Mouse (Mus musculus) layer of hippocampus, postnatal 10 days (tissue): Measurements from ENCODE around the gene Topors. TPM values are rescaled to one million over a fixed set of nuclear protein-coding genes. Genes with fewer than 3 reads are reported as not detected.

Experiments used
- DNase-seq, 2 experiments: peaks; one replicate each; pipeline ENCODE4 v3.0.0; 2021; ENCODE audit warnings: low spot score in 2 of 2
- total RNA-seq, 2 experiments: library from RNA; stranded (reverse); gene quantifications; 2 replicates each; pipeline ENCODE4 v1.2.3; 2021

Topors gene
- total RNA-seq, 2 experiments from 2014 or later: 17.5 to 20.1 TPM

DNA sequence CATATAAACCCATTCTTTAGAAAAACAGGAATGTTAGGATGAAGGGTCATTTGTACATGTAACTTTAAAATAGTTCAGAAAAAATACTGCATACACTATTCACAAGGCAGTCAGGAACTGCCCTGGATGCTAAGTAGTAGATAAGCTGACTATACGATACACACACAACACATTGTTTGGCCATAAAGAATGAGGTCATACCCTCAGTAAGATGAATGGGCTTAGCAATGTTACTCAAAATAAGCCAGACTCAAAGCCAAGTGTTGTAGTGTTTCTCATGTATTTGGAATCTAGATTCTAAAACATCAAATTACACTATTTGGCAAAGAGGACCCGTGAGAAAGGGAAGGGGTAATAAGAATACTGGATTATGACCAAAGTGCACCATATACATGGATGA lies 15.9 kb downstream of the Topors start:
- DNase-seq: no peak

- DNase-seq: no peak
Observed at GRCm38 (mm10) chr4:40250984-40251383, 18.7 kb downstream of the Topors start.

- no peak for DNase-seq
Observed at GRCm38 (mm10) chr4:40244035-40244434, 25.6 kb downstream of the Topors start.

- DNase-seq: no peak
Observed at GRCm38 (mm10) chr4:40243006-40243405, 26.6 kb downstream of the Topors start.

DNA sequence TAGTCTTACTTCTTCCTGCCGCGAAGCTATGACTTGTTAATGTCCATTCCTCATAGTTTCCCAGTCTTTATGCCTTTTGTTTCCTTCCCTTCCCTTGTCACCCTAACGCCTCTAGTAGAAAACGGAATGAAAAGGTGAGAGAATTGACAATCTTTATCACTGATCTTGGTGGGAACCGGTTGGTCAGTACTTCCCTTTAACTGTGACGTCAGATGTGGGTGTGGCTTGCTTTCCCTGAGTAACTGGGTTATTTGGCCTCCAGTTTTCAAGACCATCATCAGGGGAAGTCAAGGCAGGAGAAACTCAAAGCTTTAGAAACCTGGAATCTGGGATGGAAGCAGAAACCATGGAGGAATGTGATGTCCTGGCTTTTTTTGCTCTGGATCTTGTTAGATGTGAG lies 27.7 kb downstream of the Topors start:
- DNase-seq: no peak

DNA sequence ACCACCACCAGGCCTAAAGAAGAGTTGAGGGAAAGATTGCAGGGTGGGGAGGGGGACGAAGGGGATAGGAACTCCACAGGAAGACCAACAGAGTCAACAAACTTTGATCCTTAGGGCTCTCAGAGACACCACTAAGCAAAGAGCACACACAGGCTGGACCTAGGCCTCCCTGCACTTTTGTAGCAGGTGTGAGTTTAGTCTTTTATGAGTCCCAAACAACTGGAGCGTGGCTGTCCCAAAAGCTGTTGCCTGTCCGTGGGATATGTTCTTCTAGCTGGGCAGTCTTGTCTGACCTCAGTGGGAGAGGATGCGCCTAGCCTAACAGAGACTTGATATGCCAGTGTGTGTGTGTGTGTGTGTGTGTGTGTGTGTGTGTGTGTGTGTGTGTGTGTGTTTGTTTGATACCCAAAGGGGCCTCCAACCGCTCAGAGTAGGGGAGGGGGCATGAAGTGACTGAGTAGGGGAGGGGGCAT lies 29.3 kb downstream of the Topors start:
- no peak for DNase-seq

DNA sequence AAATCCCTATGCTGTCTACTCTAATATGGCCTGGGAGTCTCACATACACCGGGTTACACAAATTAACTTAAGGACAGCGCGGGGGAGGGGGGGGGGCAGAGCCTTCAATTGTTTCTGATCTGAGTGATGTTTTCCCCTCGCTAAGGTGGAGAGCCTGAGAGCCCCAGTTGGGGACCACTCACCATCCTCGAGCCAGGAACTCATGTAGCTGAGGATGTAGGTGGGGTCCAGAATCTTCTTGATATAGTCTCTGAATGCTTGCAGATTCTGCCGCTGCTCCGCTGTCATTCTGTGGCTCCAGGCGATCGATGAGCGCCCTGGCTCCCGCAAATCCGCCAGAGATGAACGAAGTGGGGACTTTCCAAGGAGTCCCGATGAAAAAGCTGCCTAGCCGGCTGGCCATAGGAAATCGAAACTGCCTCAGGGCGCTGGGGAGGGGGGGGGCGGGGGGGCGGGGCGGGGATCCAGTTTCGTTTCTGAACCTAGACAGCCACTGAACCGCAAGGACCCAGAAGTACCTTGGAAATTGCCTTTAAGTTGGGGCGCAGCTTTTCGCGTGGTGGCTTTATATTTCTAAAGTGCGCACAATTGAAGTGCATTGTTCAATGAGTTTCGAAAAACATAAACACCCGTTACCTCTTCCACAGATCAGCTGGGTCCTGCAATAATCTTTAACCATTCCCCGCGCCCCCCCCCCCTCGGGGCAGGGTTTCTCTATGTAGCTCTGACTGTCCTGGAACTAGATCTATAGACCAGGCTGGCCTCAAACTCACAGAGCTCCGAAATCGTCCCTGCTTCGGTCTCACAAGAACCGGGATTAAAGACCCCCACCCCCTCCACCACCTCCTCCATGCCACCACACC lies 30.0 kb downstream of the Topors start, which contains the start of gene Ddx58:
TSS of gene Ddx58 (minus strand) at position 420 of the 863 bp plus-strand sequence.
- DNase-seq: peak; percentile 17 to 25

- DNase-seq: peak; percentile 15 to 35
Observed at GRCm38 (mm10) chr4:40238483-40239408, 30.9 kb downstream of the Topors start.

DNA sequence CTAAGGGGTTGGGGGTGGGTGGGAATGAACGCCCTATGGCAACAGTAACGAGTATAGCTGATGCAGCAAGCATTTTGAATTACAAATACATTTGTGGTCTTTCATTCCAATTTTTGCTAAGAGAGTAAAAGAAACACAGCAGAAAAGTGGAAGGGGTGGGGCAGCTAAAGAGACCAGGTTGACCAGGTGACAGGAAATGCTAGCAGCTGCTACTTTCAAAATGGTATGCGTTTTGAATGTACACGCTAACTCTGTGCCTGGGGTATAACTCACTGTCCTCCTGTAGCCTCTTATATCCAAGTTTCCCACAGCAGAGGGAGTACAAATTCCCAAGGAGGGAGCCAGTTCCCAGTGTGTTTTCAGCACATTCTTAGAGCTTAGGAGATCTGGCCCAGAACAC lies 32.8 kb downstream of the Topors start:
- no peak for DNase-seq

- DNase-seq: no peak
Observed at GRCm38 (mm10) chr4:40234256-40234655, 35.4 kb downstream of the Topors start.

GRCm38 (mm10) chr4:40233062-40233664 lies 36.5 kb downstream of the Topors start:
- DNase-seq: no peak

DNA sequence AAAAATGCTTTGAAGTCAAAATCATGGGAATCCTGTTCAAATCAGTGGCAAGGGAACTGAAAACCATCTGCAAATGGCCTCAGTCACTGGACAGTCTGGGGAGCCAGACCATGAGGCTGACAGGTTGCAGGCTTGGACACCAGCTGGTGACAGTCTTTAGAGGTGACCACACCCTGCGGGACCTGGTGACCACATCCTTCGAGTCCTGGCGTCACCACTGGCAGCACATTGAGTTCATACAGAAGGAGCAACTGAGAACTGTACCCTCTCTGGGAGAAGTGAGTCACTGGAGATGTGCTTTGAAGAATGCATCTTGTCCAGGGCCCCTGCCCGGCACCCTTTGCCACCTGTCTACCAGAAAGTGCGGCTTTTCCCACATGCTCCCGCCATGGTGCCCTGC lies 39.9 kb downstream of the Topors start:
- no peak for DNase-seq

DNA sequence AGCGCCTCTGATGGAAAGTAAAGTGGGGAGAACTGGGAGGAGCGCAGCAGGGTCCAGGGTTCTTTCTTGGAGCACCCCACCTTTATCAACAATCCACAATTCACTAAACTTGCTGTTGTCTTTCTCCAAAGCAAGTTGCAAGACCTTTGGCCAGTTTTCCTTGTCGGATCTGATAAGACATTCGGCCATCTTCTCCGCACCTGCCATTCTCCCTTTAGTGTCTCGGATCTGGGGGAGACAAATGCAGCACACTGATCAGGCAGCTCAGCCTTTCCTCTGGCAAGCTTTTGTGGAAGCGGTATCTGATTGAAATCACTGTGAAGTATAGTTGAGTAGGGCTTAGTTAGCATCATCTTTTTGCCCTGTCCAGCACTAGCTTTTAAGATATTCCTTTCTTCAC lies 41.8 kb downstream of the Topors start:
- DNase-seq: no peak

DNA sequence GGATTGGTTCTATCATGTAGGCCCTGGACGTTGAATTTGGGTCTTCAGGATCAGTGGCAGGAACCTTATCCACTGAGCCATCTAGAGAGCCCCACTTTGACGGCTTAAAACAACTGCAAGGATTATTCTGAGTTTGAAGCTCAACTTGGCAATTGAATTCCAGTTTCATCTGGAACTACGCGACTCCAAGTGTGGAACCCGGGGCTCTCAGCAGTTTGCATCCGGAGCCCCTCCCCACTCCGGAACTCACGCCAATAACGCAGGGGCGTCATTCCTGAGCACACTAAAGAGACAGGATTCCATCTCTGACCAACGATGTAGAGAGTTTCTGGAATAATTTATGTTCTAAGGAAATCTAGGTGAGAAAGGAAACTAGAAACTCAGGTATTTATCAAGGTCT lies 42.5 kb downstream of the Topors start:
- no peak for DNase-seq

DNA sequence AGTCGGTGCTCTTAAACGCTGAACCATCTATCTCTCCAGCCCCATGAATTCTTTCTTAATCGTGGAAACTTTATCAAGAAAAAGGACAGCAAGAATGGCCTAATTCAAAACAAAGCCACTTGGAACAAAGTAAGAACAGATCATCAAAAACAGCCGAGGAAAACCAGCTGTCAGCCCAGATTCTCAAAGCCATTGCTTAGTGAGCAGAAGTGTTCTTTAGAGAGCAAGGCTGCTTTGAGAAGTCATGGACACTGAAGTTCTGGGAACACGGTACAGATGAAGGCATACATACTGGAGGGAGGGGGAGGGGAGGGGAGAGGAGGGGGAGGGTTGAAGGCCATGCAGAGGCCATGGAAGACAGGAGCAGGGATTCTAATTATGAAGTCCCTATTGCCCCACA lies 43.6 kb downstream of the Topors start:
- DNase-seq: no peak

DNA sequence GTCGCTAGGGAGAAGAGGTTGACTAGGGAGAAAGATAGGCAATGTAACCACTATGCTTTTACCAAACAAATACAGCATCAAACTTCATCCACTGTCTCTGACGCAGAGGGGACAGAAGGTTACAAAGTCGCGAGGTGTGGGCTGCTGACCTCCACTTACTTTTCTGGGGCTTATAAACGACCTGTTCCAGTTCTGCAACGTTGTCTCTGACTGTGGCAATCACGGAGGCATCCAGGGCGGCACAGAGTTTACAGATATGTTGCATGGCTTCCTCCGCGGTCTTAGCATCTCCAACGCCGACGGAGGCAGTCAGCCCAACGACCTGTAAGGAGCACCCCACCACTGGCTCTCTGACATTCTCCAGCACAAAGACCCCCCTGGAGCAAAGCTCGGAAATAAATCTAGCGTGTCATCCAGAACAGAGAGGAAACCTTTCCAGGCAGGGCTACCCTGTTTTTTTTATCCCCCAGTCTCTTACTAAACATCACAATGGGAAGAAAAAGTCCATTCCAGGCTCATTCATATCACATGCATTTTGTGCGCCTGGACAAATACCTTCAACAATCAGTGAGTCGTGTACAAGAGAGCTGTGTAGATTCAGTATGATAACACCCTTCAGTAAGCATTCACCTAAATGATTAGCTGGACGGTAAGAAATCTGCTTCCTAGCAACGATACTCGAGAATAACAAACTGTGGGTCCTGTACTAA lies 47.6 kb downstream of the Topors start:
- no peak for DNase-seq

- no peak for DNase-seq
Observed at GRCm38 (mm10) chr4:40221004-40221760, 48.5 kb downstream of the Topors start.

DNA sequence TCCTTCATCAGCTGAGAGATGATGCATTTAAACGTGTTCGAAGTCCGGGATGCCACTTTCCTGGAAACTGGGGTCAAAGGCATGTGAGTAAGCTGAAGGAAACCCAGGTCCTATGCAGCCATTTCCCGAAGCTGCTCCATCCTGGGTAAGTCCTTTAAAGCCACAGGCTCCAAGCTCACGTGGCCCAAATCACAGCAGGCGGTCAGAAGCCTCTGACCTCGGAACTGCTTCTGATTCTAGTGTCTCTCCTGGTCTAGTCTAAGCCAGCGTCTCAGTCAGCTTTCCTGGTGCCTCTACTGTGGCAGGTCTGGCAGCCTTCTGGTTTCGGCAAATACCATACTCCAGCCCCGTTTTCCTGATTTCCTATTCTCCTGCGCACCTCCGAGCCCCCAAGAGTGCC lies 49.2 kb downstream of the Topors start:
- no peak for DNase-seq

DNA sequence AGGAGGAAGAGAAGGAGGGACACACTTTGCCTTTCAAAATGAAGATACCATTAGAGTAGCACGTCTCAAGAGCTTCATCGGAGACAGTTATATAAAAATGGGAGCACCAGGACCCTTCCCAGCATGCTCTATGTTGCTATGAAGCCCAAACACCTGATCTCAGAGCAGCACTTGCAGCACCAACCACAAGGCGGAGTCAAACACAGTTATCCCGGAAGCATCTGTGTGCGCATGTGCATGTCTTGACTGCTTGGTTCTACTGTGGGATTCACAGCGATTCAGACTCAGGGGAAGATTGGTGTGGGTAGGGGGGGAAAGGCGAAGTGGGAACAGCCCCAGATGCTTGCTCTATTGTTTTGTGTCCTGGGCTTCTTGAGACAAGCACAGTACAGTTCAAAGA lies 51.3 kb downstream of the Topors start:
- DNase-seq: peak in 1 of 2 experiments; percentile 23

GRCm38 (mm10) chr4:40217910-40218309 lies 51.7 kb downstream of the Topors start:
- DNase-seq: no peak
